Mouse (Mus musculus): Measurements from ENCODE around the gene Pate2.
"Not testable (repeated sequence)": the region's sequence is repeated elsewhere in the genome, so short reads cannot be mapped to it uniquely, and the experiment has no call there.

Gene Pate2

GRCm38 (mm10) chr9:35556494-35557102 is 13.5 kb upstream of the Pate2 start:
- no peak for DNase-seq (ENCODE audit: low spot score)

DNA sequence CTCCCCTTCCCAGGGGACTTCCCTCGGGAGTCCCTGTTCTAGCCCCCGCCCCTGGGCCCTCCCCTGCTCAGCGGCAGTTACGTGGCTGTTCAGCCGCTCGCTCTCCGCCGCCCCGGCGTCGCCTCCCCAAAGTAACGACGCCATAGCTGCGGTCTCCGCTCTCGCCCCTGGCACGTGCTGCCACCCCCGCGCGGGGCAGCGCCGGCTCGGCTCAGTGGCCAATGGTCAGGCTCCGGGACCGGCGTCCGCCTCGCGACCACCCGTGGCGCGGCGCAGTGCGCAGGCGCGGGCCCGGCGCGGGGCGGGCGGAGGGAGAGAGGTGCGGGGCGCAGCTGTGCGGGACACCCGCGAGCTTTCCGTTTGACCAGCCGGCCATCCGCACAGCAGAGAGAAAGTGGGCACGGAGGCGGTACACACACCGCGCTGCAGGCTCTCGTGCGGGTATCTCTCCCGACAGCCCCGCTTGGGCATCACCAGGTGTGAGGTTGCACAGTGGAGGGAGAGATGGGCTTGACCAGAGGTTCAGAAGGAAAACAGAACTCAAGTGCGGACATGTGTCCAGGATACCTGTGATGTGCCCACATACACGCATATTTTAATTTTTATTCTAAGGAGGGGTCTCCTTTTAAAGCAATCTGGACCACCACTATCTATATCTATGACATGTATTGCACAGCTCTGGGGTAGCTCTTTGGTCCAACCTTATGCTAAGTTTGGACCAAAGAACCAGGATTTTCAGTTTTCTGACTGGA is 11.7 kb upstream of the Pate2 start, which contains the start of the genes Ddx25 and Pus3:
Gene Ddx25, minus strand, starts transcription at position 272 of the 752 bp plus-strand sequence.
Gene Pus3, plus strand, starts transcription at position 339 of the 752 bp plus-strand sequence.
- peak; percentile 74 for DNase-seq (ENCODE audit: low spot score)

DNA sequence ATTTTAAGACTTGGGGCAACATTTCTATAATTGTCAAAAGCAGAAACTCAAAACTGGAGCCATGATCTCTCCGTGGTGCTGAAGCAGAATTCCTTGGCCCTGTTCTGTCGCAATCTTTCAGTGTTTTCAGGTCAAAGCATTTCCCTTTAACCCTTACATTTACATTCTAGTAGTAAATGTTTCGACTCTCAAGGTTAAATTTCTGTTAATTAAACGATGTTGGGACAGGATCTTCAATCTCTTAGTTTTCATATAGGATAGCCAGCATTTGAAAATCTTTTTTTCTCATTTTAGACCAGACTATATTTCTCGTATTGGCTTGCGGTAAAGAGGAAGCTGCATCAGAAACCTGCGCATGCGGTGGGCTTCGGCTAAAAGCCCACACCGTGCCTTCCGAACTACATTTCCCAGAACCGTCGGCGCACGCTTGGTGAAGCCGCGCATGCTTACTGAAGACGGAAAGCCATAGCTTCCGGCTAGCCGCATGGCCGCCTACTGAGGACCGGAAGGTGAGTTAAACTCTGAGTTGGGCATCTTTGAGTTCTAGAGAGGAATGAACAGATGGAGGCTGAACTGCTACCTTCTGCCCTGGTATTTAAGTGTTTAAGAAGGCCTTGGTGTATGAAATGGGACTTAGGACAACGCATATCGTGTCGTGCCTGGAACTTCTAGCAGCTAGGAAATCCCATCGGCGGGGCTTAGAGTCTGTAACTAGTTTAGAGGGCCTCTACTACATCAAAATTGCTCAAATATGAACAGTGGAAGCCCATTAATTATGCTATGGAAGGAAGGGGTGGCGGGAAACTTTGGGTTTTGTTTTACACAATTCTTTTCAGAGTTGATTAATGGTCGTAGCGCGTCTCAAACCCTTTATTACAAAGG is 10.8 kb upstream of the Pate2 start:
- DNase-seq (ENCODE audit: low spot score): peak; percentile 88

DNA sequence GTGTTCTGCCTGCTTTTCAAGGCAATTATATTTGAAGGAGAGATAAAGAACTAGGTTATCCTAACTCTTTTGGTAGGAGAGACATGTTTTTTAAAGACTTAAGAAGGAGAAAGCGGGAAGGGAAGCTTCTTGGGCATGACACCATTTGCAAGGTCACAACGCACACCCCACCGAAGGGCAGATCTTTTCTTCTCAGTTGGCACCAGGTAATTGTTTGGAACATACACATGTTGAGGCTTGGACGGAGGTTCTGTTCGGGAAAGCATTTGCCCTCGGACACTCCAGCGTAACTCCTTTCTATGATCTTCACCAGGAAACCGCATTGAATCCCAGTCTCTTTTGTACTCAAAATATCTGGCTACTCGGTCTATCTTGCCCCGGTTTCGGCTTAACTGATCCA is 9.0 kb upstream of the Pate2 start:
- no peak for DNase-seq (ENCODE audit: low spot score)

- no peak for DNase-seq (ENCODE audit: low spot score)
Measured at GRCm38 (mm10) chr9:35561583-35561982, 8.5 kb upstream of the Pate2 start.

- no peak for DNase-seq (ENCODE audit: low spot score)
Measured at GRCm38 (mm10) chr9:35564536-35565240, 5.4 kb upstream of the Pate2 start.

DNA sequence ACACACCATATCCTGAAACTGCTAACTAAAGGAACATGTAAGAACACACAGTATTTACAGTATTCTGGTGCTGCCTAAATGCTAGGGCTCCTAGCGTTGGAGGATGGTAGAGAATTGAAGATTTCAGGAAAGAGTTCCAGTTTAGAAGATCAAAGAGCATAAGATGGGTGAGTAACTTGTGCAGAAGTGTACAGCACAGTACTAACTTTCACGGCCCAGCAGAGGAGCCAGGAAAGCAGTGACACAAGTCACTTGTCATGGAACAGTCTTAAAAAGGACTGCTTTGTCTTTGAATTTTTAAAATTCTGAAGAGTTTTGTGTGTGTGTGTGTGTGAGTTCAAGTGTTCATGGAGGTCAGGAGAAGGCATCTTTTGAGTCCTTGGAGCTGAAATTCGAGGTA is 2.1 kb upstream of the Pate2 start:
- DNase-seq (ENCODE audit: low spot score): no peak

- DNase-seq (ENCODE audit: low spot score): no peak
Measured at GRCm38 (mm10) chr9:35570663-35571062, 579 bp downstream of the Pate2 start.

GRCm38 (mm10) chr9:35574416-35574815 is 4.3 kb downstream of the Pate2 start:
- no peak for DNase-seq (ENCODE audit: low spot score)

DNA sequence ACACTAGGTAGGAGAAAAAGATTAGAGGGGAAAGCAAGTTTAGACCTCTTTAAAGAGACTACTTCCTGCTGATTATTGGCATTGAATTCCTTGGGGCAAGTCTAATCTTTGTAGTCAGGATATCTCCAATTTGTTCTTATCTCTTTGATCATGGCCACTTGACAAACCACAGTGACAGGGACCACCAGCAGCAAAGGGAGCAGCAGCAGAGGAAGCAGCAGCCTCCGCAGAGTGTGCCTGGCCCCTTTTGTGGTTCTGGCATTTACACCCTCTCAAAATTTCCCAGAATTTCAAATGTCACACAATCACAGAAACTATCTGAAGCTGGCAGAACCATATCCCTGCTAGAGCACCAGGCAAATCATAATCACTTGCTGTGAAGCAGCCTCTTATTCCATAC is 17.6 kb downstream of the Pate2 start:
- no peak for DNase-seq (ENCODE audit: low spot score)

DNA sequence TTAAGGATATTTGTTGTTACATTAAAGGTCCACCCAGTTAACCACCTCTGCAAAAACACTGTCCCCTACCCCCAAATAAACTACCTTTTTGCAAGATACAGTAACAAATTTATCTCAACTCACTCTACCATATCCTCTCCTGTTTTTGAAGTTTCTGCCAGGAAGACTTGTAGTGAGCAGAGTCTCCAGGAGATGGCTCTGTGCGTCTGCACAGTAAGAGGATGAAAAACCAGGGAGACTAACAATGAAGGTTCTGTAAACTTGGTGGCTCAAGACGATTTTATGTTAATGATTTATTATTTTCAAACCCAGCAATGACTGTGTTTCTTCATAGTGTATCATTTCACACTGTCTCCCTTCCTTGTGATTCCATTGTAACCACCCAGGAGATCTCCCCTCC is 22.8 kb downstream of the Pate2 start:
- no peak for DNase-seq (ENCODE audit: low spot score)

- DNase-seq (ENCODE audit: low spot score): no peak
Measured at GRCm38 (mm10) chr9:35607647-35608405, 37.7 kb downstream of the Pate2 start.

GRCm38 (mm10) chr9:35611841-35612240 is 41.8 kb downstream of the Pate2 start, which contains the start of gene Pate4:
Gene Pate4 (minus strand): TSS chr9:35611941.
- DNase-seq (ENCODE audit: low spot score): no peak

- no peak for DNase-seq (ENCODE audit: low spot score)
Measured at GRCm38 (mm10) chr9:35614005-35614404, 43.9 kb downstream of the Pate2 start.

GRCm38 (mm10) chr9:35616784-35617183 is 46.7 kb downstream of the Pate2 start:
- not testable (repeated sequence) for DNase-seq (ENCODE audit: low spot score)

GRCm38 (mm10) chr9:35632981-35633380 is 62.9 kb downstream of the Pate2 start:
- no peak for DNase-seq (ENCODE audit: low spot score)

DNA sequence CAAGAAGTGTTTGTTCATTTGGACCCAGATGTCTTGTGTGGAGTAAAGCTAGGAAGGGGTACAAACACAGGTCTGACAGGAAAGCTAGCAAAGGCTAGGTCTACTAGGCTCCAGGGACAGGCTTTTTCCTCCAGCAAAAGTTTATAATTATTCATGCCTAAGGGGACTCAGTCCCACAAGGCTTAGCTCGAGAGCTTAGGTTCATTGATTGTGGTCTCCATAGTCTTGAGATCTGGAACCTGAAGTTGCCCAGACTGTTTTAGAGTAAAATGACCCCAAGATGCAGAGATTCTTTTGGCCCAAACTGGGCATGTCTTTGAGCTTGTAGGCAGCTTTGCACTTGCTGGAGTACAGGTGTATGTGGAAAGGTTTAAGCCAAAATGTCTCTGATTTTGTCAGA is 78.0 kb downstream of the Pate2 start, which contains the start of gene Pate3:
Gene Pate3, minus strand, starts transcription at position 101 of the 400 bp plus-strand sequence.
- no peak for DNase-seq (ENCODE audit: low spot score)

GRCm38 (mm10) chr9:35673557-35673956 is 103.5 kb downstream of the Pate2 start:
- no peak for DNase-seq (ENCODE audit: low spot score)

- DNase-seq (ENCODE audit: low spot score): no peak
Measured at GRCm38 (mm10) chr9:35687013-35687412, 116.9 kb downstream of the Pate2 start, which contains the start of gene Pate1. Gene Pate1 (minus strand): TSS chr9:35687390.

GRCm38 (mm10) chr9:35691924-35692323 is 121.8 kb downstream of the Pate2 start:
- DNase-seq (ENCODE audit: low spot score): no peak

DNA sequence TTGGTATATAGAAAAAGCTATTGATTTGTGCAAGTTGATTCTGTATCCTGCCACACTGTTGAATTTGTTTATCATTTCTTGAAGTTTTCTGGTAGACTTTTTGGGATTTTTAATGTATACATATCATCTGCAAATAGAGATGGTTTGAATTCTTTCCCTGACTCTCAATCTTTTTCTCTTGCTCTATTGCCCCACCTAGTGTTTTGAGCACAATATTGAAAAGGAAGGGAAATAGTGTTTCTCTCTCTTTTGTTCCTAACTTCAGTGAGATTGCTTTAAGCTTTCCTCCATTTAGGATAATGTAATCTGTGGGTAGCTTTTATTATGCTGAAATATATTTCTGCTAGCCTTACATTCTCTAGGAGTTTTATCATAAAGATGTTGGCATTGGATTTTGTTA is 137.2 kb downstream of the Pate2 start:
- no peak for DNase-seq (ENCODE audit: low spot score)

Measured in MN1 (cell line).